Mouse (Mus musculus): ENCODE measurements at regions not wholly inside any gene's neighbourhood (a gene's known extent, or its start where the extent isn't known, plus 50 kb on each side); places are given as distances from the start of the nearest gene placed in this dataset.

DNA sequence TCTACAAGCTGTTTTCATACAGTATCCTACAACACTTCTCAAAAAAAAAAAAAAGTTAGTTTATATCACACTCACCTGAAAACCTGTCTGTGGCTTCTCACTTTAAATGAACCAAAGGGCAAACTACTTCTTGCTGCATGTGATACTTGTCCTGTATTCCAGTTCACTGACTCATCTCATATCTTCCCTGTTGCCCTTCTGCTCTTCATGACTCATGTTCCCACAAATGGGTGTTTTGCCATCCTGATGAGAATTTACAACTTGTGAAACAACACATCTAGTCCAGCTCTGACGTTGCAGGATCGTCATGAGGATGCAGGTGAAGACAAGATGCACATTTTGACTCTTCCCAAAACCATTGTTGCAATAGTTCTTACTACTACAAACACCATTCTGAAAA lies 2412.7 kb upstream of the Gm7489 start:
- TF ChIP-seq POLR2A (IDR thresholded peaks at IDR 0.05; ENCODE audit: extremely low read depth, insufficient read depth, low read length) (no peak), CTCF (IDR thresholded peaks at IDR 0.05; ENCODE audit: low read depth, low read length) (no peak)
